Mouse (Mus musculus): ENCODE results near the gene Lyl1. TPM values are rescaled to one million over a fixed set of nuclear protein-coding genes. Genes with fewer than 3 reads are reported as not detected.

Gene Lyl1
- polyA plus RNA-seq, 1 experiment from 2014 or later: 5.0 TPM

GRCm38 (mm10) chr8:84709931-84710330 is 8.7 kb downstream of the Lyl1 start:
- peaks cover 70% of the 10 kb centered on the region for H3K4me1 ChIP-seq (replicated peaks; ENCODE audit: control insufficient read depth, insufficient read depth, low read length)
- no peaks in the 10 kb centered on the region for H3K9me3 ChIP-seq (ENCODE audit: control insufficient read depth, low read length)
- 0 out of 2 replicates have a peak overlapping the region, but pooled peaks have one; percentile 21 for H3K27ac ChIP-seq (ENCODE audit: low read depth, low read length)
- H3K4me3 ChIP-seq (ENCODE audit: low read depth, low read length): no peak overlapping the region
- no peak for DNase-seq (ENCODE audit: low spot score)
- H3K4me2 ChIP-seq (ENCODE audit: low read depth, low read length, severe bottlenecking): no peak overlapping the region
- peaks cover 46% of the 10 kb centered on the region for H3K27me3 ChIP-seq (ENCODE audit: control insufficient read depth, insufficient read depth, low read length)
- no peaks in the 10 kb centered on the region for H3K36me3 ChIP-seq (ENCODE audit: control insufficient read depth, insufficient read depth, low read length)
- no peak overlapping the region for H3K9ac ChIP-seq (ENCODE audit: low read length)
- no peak for ATAC-seq (replicated peaks; ENCODE audit: low FRiP score)
- 97% methylated on average over 1 of the region's 1 CpGs for WGBS

GRCm38 (mm10) chr8:84711312-84711711 is 10.1 kb downstream of the Lyl1 start:
- WGBS: 48% methylated on average over 3 of the region's 3 CpGs

GRCm38 (mm10) chr8:84711933-84712758 is 10.9 kb downstream of the Lyl1 start:
- Histone ChIP-seq H3K4me2 (ENCODE audit: low read depth, low read length, severe bottlenecking) (peak overlapping the region; percentile 26; the same call in 1 of the 2 replicates), H3K27me3 (ENCODE audit: control insufficient read depth, insufficient read depth, low read length) (peaks cover 40% of the 10 kb centered on the region), H3K4me3 (ENCODE audit: low read depth, low read length) (no peak overlapping the region), H3K9me3 (ENCODE audit: control insufficient read depth, low read length) (no peaks in the 10 kb centered on the region), H3K27ac (ENCODE audit: low read depth, low read length) (peak overlapping the region; percentile 85), H3K36me3 (ENCODE audit: control insufficient read depth, insufficient read depth, low read length) (no peaks in the 10 kb centered on the region), H3K4me1 (replicated peaks; ENCODE audit: control insufficient read depth, insufficient read depth, low read length) (peaks cover 68% of the 10 kb centered on the region), H3K9ac (ENCODE audit: low read length) (peak overlapping the region; percentile 49)
- ATAC-seq (replicated peaks; ENCODE audit: low FRiP score): peak; percentile 87
- 16% methylated on average over 10 of the region's 11 CpGs for WGBS
- DNase-seq (ENCODE audit: low spot score): peak; percentile 91

More at GRCm38 (mm10) chr8:84711312-84711711, 10.1 kb downstream of the Lyl1 start:
- Histone ChIP-seq H3K9me3 (ENCODE audit: control insufficient read depth, low read length) (no peaks in the 10 kb centered on the region), H3K4me1 (replicated peaks; ENCODE audit: control insufficient read depth, insufficient read depth, low read length) (peaks cover 71% of the 10 kb centered on the region), H3K27me3 (ENCODE audit: control insufficient read depth, insufficient read depth, low read length) (peaks cover 41% of the 10 kb centered on the region), H3K27ac (ENCODE audit: low read depth, low read length) (peak overlapping the region; percentile 85), H3K4me2 (ENCODE audit: low read depth, low read length, severe bottlenecking) (peak overlapping the region; percentile 21; the same call in 1 of the 2 replicates), H3K36me3 (ENCODE audit: control insufficient read depth, insufficient read depth, low read length) (no peaks in the 10 kb centered on the region), H3K4me3 (ENCODE audit: low read depth, low read length) (no peak overlapping the region), H3K9ac (ENCODE audit: low read length) (peak overlapping the region; percentile 49)
- ATAC-seq (replicated peaks; ENCODE audit: low FRiP score) (no peak), DNase-seq (ENCODE audit: low spot score) (no peak)

- no peak overlapping the region for H3K4me3 ChIP-seq (ENCODE audit: low read depth, low read length)
- peaks cover 62% of the 10 kb centered on the region for H3K4me1 ChIP-seq (replicated peaks; ENCODE audit: control insufficient read depth, insufficient read depth, low read length)
- H3K4me2 ChIP-seq (ENCODE audit: low read depth, low read length, severe bottlenecking): no peak overlapping the region
- ATAC-seq (replicated peaks; ENCODE audit: low FRiP score) (peak; percentile 44), DNase-seq (ENCODE audit: low spot score) (no peak)
- H3K9me3 ChIP-seq (ENCODE audit: control insufficient read depth, low read length): no peaks in the 10 kb centered on the region
- peak overlapping the region; percentile 96 for H3K27ac ChIP-seq (ENCODE audit: low read depth, low read length)
- 6% methylated on average over 3 of the region's 3 CpGs for WGBS
- H3K27me3 ChIP-seq (ENCODE audit: control insufficient read depth, insufficient read depth, low read length): peaks cover 37% of the 10 kb centered on the region
- H3K36me3 ChIP-seq (ENCODE audit: control insufficient read depth, insufficient read depth, low read length): no peaks in the 10 kb centered on the region
- H3K9ac ChIP-seq (ENCODE audit: low read length): peak overlapping the region; percentile 44; the same call in 1 of the 2 replicates
These were observed 11.5 kb downstream of the Lyl1 start for GRCm38 (mm10) chr8:84712759-84713120.

GRCm38 (mm10) chr8:84713381-84713780 is 12.1 kb downstream of the Lyl1 start:
- H3K4me3 ChIP-seq (ENCODE audit: low read depth, low read length): no peak overlapping the region
- peak overlapping the region; percentile 96 for H3K27ac ChIP-seq (ENCODE audit: low read depth, low read length)
- ATAC-seq (replicated peaks; ENCODE audit: low FRiP score): no peak
- H3K9ac ChIP-seq (ENCODE audit: low read length): peak overlapping the region; percentile 44
- no peaks in the 10 kb centered on the region for H3K36me3 ChIP-seq (ENCODE audit: control insufficient read depth, insufficient read depth, low read length)
- no peak overlapping the region for H3K4me2 ChIP-seq (ENCODE audit: low read depth, low read length, severe bottlenecking)
- WGBS: 26% methylated on average over 4 of the region's 4 CpGs
- H3K9me3 ChIP-seq (ENCODE audit: control insufficient read depth, low read length): no peaks in the 10 kb centered on the region
- peaks cover 57% of the 10 kb centered on the region for H3K4me1 ChIP-seq (replicated peaks; ENCODE audit: control insufficient read depth, insufficient read depth, low read length)
- DNase-seq (ENCODE audit: low spot score): no peak
- H3K27me3 ChIP-seq (ENCODE audit: control insufficient read depth, insufficient read depth, low read length): peaks cover 32% of the 10 kb centered on the region

GRCm38 (mm10) chr8:84714161-84714560 is 12.9 kb downstream of the Lyl1 start:
- Histone ChIP-seq H3K4me3 (ENCODE audit: low read depth, low read length) (no peak overlapping the region), H3K9ac (ENCODE audit: low read length) (peak overlapping the region; percentile 44; the same call in 1 of the 2 replicates), H3K9me3 (ENCODE audit: control insufficient read depth, low read length) (no peaks in the 10 kb centered on the region), H3K4me2 (ENCODE audit: low read depth, low read length, severe bottlenecking) (no peak overlapping the region), H3K4me1 (replicated peaks; ENCODE audit: control insufficient read depth, insufficient read depth, low read length) (peaks cover 50% of the 10 kb centered on the region), H3K27me3 (ENCODE audit: control insufficient read depth, insufficient read depth, low read length) (peaks cover 26% of the 10 kb centered on the region), H3K36me3 (ENCODE audit: control insufficient read depth, insufficient read depth, low read length) (no peaks in the 10 kb centered on the region), H3K27ac (ENCODE audit: low read depth, low read length) (peak overlapping the region; percentile 96)
- WGBS: 54% methylated on average over 4 of the region's 4 CpGs
- DNase-seq (ENCODE audit: low spot score) (no peak), ATAC-seq (replicated peaks; ENCODE audit: low FRiP score) (no peak)

- Histone ChIP-seq H3K4me3 (ENCODE audit: low read depth, low read length) (no peak overlapping the region), H3K27ac (ENCODE audit: low read depth, low read length) (no peak overlapping the region), H3K9ac (ENCODE audit: low read length) (peak overlapping the region; percentile 45), H3K27me3 (ENCODE audit: control insufficient read depth, insufficient read depth, low read length) (peaks cover 29% of the 10 kb centered on the region), H3K9me3 (ENCODE audit: control insufficient read depth, low read length) (no peaks in the 10 kb centered on the region), H3K4me2 (ENCODE audit: low read depth, low read length, severe bottlenecking) (peak overlapping the region; percentile 35), H3K36me3 (ENCODE audit: control insufficient read depth, insufficient read depth, low read length) (no peaks in the 10 kb centered on the region; the same call in 1 of the 2 replicates), H3K4me1 (replicated peaks; ENCODE audit: control insufficient read depth, insufficient read depth, low read length) (peaks cover 41% of the 10 kb centered on the region)
- ATAC-seq (replicated peaks; ENCODE audit: low FRiP score): no peak
- 4% methylated on average over 27 of the region's 27 CpGs for WGBS
- no peak for DNase-seq (ENCODE audit: low spot score)
These were observed 14.7 kb downstream of the Lyl1 start for GRCm38 (mm10) chr8:84715893-84716468.

GRCm38 (mm10) chr8:84716790-84717189 is 15.5 kb downstream of the Lyl1 start:
- Histone ChIP-seq H3K9me3 (ENCODE audit: control insufficient read depth, low read length) (no peaks in the 10 kb centered on the region), H3K4me3 (ENCODE audit: low read depth, low read length) (no peak overlapping the region), H3K27ac (ENCODE audit: low read depth, low read length) (no peak overlapping the region), H3K27me3 (ENCODE audit: control insufficient read depth, insufficient read depth, low read length) (peaks cover 25% of the 10 kb centered on the region), H3K4me1 (replicated peaks; ENCODE audit: control insufficient read depth, insufficient read depth, low read length) (peaks cover 33% of the 10 kb centered on the region), H3K4me2 (ENCODE audit: low read depth, low read length, severe bottlenecking) (no peak overlapping the region), H3K36me3 (ENCODE audit: control insufficient read depth, insufficient read depth, low read length) (no peaks in the 10 kb centered on the region; the same call in 1 of the 2 replicates), H3K9ac (ENCODE audit: low read length) (no peak overlapping the region)
- DNase-seq (ENCODE audit: low spot score) (no peak), ATAC-seq (replicated peaks; ENCODE audit: low FRiP score) (no peak)
- WGBS: 90% methylated on average over 11 of the region's 11 CpGs

Data from forebrain, embryonic 11.5 days (tissue).